ENCODE assay signal across 16 mouse cellular contexts in the genomic region with DNA sequence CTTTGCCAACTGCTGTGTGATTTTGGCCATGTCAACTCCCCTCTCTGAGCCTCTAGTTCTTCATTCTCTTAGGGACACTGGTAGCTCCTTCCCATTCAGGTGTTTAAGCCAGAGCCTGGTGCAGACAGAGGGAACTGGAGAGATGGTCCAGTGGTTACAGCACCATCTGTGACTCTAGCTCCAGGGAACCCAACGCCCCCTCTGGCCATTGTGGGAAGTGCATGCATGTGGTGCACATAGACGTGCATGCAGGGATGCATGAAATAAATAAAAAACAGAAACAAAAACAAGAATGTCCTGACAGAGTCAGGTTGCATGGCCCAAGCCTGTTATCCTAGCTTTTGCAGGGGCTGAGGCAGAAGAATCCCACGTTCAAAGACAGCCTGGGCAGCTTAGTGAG. TPM values are rescaled to one million over a fixed set of nuclear protein-coding genes. Genes with fewer than 3 reads are reported as not detected.
DNase-seq lines count a peak whose midpoint lies in the region; ATAC-seq and TF ChIP-seq lines count a peak whose summit lies in the region.
"Had no signal": no experiment of that assay in that cellular context is flagged by ENCODE, and none has a peak within 500 bp of the region (broad histone marks: within the 10 kb centered on the region; RNA-seq: fewer than 3 reads in every experiment).

No protein-coding gene starts in this region.

- peak; percentile 58 for TF ChIP-seq CTCF in left cerebral cortex, adult 2 months (IDR thresholded peaks at IDR 0.05)
- peak; percentile 46 for TF ChIP-seq CTCF in brain, embryonic 14.5 days (IDR thresholded peaks at IDR 0.05; ENCODE audit: borderline replicate concordance, extremely low read depth, insufficient read depth, insufficient read length)

- no peak for ATAC-seq in CD4-positive, CD25-positive, alpha-beta regulatory T cell, adult 4 months
- ATAC-seq in forebrain, embryonic 13.5 days: no peak
- no peak for ATAC-seq in heart, embryonic 12.5 days (ENCODE audit: insufficient number of reproducible peaks, low FRiP score)

- H3K9me3 ChIP-seq in forebrain, embryonic 13.5 days (replicated peaks): peaks cover 6% of the 10 kb centered on the region; the same call in 1 of the 2 replicates
- peaks cover 7% of the 10 kb centered on the region for H3K9me3 ChIP-seq in heart, embryonic 12.5 days (replicated peaks)
- H3K9me3 ChIP-seq: embryonic facial prominence, embryonic 13.5 days; limb, embryonic 10.5 days had no signal

- peaks cover 4% of the 10 kb centered on the region for H3K36me3 ChIP-seq in forebrain, embryonic 13.5 days (ENCODE audit: poor library complexity, severe bottlenecking)
- H3K36me3 ChIP-seq in heart, embryonic 12.5 days: peaks cover 4% of the 10 kb centered on the region
- H3K36me3 ChIP-seq: embryonic facial prominence, embryonic 13.5 days had no signal

- H3K4me2 ChIP-seq in forebrain, embryonic 13.5 days: no peak overlapping the region
- H3K4me2 ChIP-seq in heart, embryonic 12.5 days: no peak overlapping the region
- H3K4me2 ChIP-seq: embryonic facial prominence, embryonic 13.5 days had no signal

- H3K4me3 ChIP-seq in left cerebral cortex, adult 2 months: no peak overlapping the region
- no peak overlapping the region for H3K4me3 ChIP-seq in forebrain, embryonic 13.5 days
- no peak overlapping the region for H3K4me3 ChIP-seq in heart, embryonic 12.5 days
- H3K4me3 ChIP-seq: embryonic facial prominence, embryonic 13.5 days; limb, embryonic 10.5 days had no signal

- DNase-seq in CD4-positive, CD25-positive, alpha-beta regulatory T cell, adult 2 months (ENCODE audit: low read depth, low spot score): peak; percentile 59
- DNase-seq in left cerebral cortex, adult 2 months (ENCODE audit: extremely low spot score in 1 of 2, low spot score in 2 of 2): no peak
- no peak for DNase-seq in left cerebral cortex, postnatal 10 days (ENCODE audit: extremely low spot score in 1 of 2, low spot score in 2 of 2)
- DNase-seq in CD4-positive helper T cell, adult 2 months (ENCODE audit: low read depth, low spot score): peak; percentile 42
- no peak for DNase-seq in brain, embryonic 14.5 days (ENCODE audit: low read depth)
- DNase-seq: adrenal gland, postnatal 36 days; heart, adult 18-20 months; kidney, adult 8-10 months; lung, postnatal 10 days; midbrain, embryonic 14.5 days; right cerebral cortex, postnatal 25 days had no signal

- H3K27me3 ChIP-seq in forebrain, embryonic 13.5 days: no peaks in the 10 kb centered on the region
- no peaks in the 10 kb centered on the region for H3K27me3 ChIP-seq in heart, embryonic 12.5 days (replicated peaks)
- H3K27me3 ChIP-seq: embryonic facial prominence, embryonic 13.5 days had no signal

- no peak overlapping the region for H3K9ac ChIP-seq in forebrain, embryonic 13.5 days
- no peak overlapping the region for H3K9ac ChIP-seq in heart, embryonic 12.5 days
- H3K9ac ChIP-seq: embryonic facial prominence, embryonic 13.5 days had no signal

- H3K27ac ChIP-seq in left cerebral cortex, adult 2 months: no peak overlapping the region
- H3K27ac ChIP-seq in forebrain, embryonic 13.5 days: no peak overlapping the region
- H3K27ac ChIP-seq in heart, embryonic 12.5 days (ENCODE audit: poor library complexity, severe bottlenecking): no peak overlapping the region
- H3K27ac ChIP-seq: embryonic facial prominence, embryonic 13.5 days; limb, embryonic 10.5 days had no signal

- 87% methylated on average over 3 of the region's 3 CpGs for WGBS in forebrain, embryonic 13.5 days
- WGBS in heart, embryonic 12.5 days: 69% methylated on average over 3 of the region's 3 CpGs

- TF ChIP-seq POLR2A in brain, embryonic 14.5 days (IDR thresholded peaks at IDR 0.05; ENCODE audit: borderline replicate concordance, extremely low read depth, insufficient read depth, insufficient read length, poor library complexity, severe bottlenecking): no peak

- H3K4me1 ChIP-seq in forebrain, embryonic 13.5 days: peaks cover 17% of the 10 kb centered on the region
- peaks cover 12% of the 10 kb centered on the region for H3K4me1 ChIP-seq in heart, embryonic 12.5 days (replicated peaks)

- intact Hi-C loops in left cerebral cortex, adult 2 months (cut with DNase I): no loop called here
- intact Hi-C loops in left cerebral cortex, postnatal 10 days (cut with DNase I): loop anchor here (10.0 kb wide), 1 partner anchor 49 kb away; the partner anchor contains the start of genes BC025920 and Tle6

RNA-seq across cellular contexts. Expression of gene Aes, which starts 3.0 kb away (rescaled TPM):
- polyA plus RNA-seq in CD4-positive, CD25-positive, alpha-beta regulatory T cell, adult 4 months (2017; shearing (Covaris generic)): 100 to 1,000 TPM; 103 to 139 TPM
- total RNA-seq in left cerebral cortex, adult 2 months (2021): 100 to 1,000 TPM; 637 to 727 TPM
- 100 to 1,000 TPM; 542 to 558 TPM for total RNA-seq in left cerebral cortex, postnatal 10 days (2021)
- polyA plus RNA-seq in brain, embryonic 14.5 days (2012; rRNA removed): 568 and 696 TPM in 2 replicates
- polyA plus RNA-seq in forebrain, embryonic 13.5 days (2015; fragmentation: Nextera tagmentation; extraction: Ambion mirVana): 430 and 502 TPM in 2 replicates
- 636 and 677 TPM in 2 replicates for polyA plus RNA-seq in heart, embryonic 12.5 days (2016; fragmentation: Nextera tagmentation; extraction: Ambion mirVana)

RNA-seq across cellular contexts. Expression of gene Gna11, which starts 11.3 kb away (rescaled TPM):
- 10 to 100 TPM; 28.5 to 42.5 TPM for polyA plus RNA-seq in CD4-positive, CD25-positive, alpha-beta regulatory T cell, adult 4 months (2017; shearing (Covaris generic))
- 100 to 1,000 TPM; 106 to 110 TPM for total RNA-seq in left cerebral cortex, adult 2 months (2021)
- 100 to 1,000 TPM; 111 to 118 TPM for total RNA-seq in left cerebral cortex, postnatal 10 days (2021)
- polyA plus RNA-seq in brain, embryonic 14.5 days (2012; rRNA removed): 110 and 115 TPM in 2 replicates
- 79.0 and 84.3 TPM in 2 replicates for polyA plus RNA-seq in forebrain, embryonic 13.5 days (2015; fragmentation: Nextera tagmentation; extraction: Ambion mirVana)
- polyA plus RNA-seq in heart, embryonic 12.5 days (2016; fragmentation: Nextera tagmentation; extraction: Ambion mirVana): 58.4 and 66.2 TPM in 2 replicates

RNA-seq across cellular contexts. Expression of gene Tle2, which starts 18.1 kb away (rescaled TPM):
- under 1 TPM in 1 of 2 experiments, not detected in 1; 0.78 TPM for polyA plus RNA-seq in CD4-positive, CD25-positive, alpha-beta regulatory T cell, adult 4 months (2017; shearing (Covaris generic))
- total RNA-seq in left cerebral cortex, adult 2 months (2021): 10 to 100 TPM; 36.2 to 40.7 TPM
- total RNA-seq in left cerebral cortex, postnatal 10 days (2021): 10 to 100 TPM; 20.9 to 22.4 TPM
- 82.1 and 123 TPM in 2 replicates for polyA plus RNA-seq in brain, embryonic 14.5 days (2012; rRNA removed)
- 15.1 and 17.7 TPM in 2 replicates for polyA plus RNA-seq in forebrain, embryonic 13.5 days (2015; fragmentation: Nextera tagmentation; extraction: Ambion mirVana)
- 25.8 and 30.8 TPM in 2 replicates for polyA plus RNA-seq in heart, embryonic 12.5 days (2016; fragmentation: Nextera tagmentation; extraction: Ambion mirVana)

RNA-seq across cellular contexts. Expression of gene Gna15, which starts 32.3 kb away (rescaled TPM):
- polyA plus RNA-seq in CD4-positive, CD25-positive, alpha-beta regulatory T cell, adult 4 months (2017; shearing (Covaris generic)): 10 to 100 TPM; 28.5 to 31.9 TPM
- total RNA-seq in left cerebral cortex, adult 2 months (2021): 1 to 10 TPM; 1.3 to 2.8 TPM
- 1 to 10 TPM; 2.3 to 2.9 TPM for total RNA-seq in left cerebral cortex, postnatal 10 days (2021)
- polyA plus RNA-seq in brain, embryonic 14.5 days (2012; rRNA removed): 0.95 and 1.1 TPM in 2 replicates
- polyA plus RNA-seq in forebrain, embryonic 13.5 days (2015; fragmentation: Nextera tagmentation; extraction: Ambion mirVana): 0.48 and 0.57 TPM in 2 replicates
- 1.9 and 2.3 TPM in 2 replicates for polyA plus RNA-seq in heart, embryonic 12.5 days (2016; fragmentation: Nextera tagmentation; extraction: Ambion mirVana)

RNA-seq across cellular contexts. Expression of gene Tle6, which starts 44.6 kb away (rescaled TPM):
- 1 to 10 TPM in 1 of 2 experiments, not detected in 1; 2.8 TPM for polyA plus RNA-seq in CD4-positive, CD25-positive, alpha-beta regulatory T cell, adult 4 months (2017; shearing (Covaris generic))
- total RNA-seq in left cerebral cortex, adult 2 months (2021): 10 to 100 TPM; 10.3 to 12.9 TPM
- total RNA-seq in left cerebral cortex, postnatal 10 days (2021): 1 to 10 TPM in 1 of 2 experiments, under 1 TPM in 1; 0.93 to 3.0 TPM
- polyA plus RNA-seq in brain, embryonic 14.5 days (2012; rRNA removed): 5.3 and 8.2 TPM in 2 replicates
- polyA plus RNA-seq in forebrain, embryonic 13.5 days (2015; fragmentation: Nextera tagmentation; extraction: Ambion mirVana): 1.8 and 4.1 TPM in 2 replicates
- 27.2 and 27.4 TPM in 2 replicates for polyA plus RNA-seq in heart, embryonic 12.5 days (2016; fragmentation: Nextera tagmentation; extraction: Ambion mirVana)

Comparison
In these comparisons a context has a peak if more than half of its experiments do, and no peak if none do; other contexts are left out.
1. DNase-seq: peak in CD4-positive, CD25-positive, alpha-beta regulatory T cell, adult 2 months (single experiment) and CD4-positive helper T cell, adult 2 months (single experiment); none in left cerebral cortex, adult 2 months (0 of 2), left cerebral cortex, postnatal 10 days (0 of 2) and brain, embryonic 14.5 days (single experiment).